Mouse (Mus musculus) limb, embryonic 11.5 days (tissue): Measurements from ENCODE around the gene Mul1. TPM values are rescaled to one million over a fixed set of nuclear protein-coding genes. Genes with fewer than 3 reads are reported as not detected.

Source experiments
- ATAC-seq: fragments of 200-750 bp; cut with Nextera tagmentation; 2 replicates; pipeline ENCODE4 v1.8.0; 2017; ENCODE audit warnings: low read depth; ENCODE audit not compliant: insufficient number of reproducible peaks, low FRiP score, low TSS enrichment
- DNase-seq: peaks from one replicate; pipeline ENCODE4 v3.0.0-alpha.2; 2015; ENCODE audit warnings: low spot score
- H3K27ac ChIP-seq: fragments of 300-500 bp; sonication (generic); replicated peaks from 2 replicates; pipeline ENCODE4 v1.5.1; 2014; ENCODE audit warnings: low read depth, mild to moderate bottlenecking, low read length
- H3K27me3 ChIP-seq: fragments of 300-500 bp; sonication (generic); 2 replicates; pipeline ENCODE4 v1.6.1; 2014; ENCODE audit warnings: mild to moderate bottlenecking, low read length, mixed read lengths; ENCODE audit not compliant: control insufficient read depth, insufficient read depth
- H3K36me3 ChIP-seq: fragments of 300-500 bp; sonication (generic); 2 replicates; pipeline ENCODE4 v1.6.1; 2014; ENCODE audit warnings: mild to moderate bottlenecking, low read length, moderate library complexity, mixed read lengths; ENCODE audit not compliant: control insufficient read depth, insufficient read depth
- H3K4me1 ChIP-seq: fragments of 300-500 bp; sonication (generic); 2 replicates; pipeline ENCODE4 v1.6.1; 2014; ENCODE audit warnings: low read length, mixed read lengths; ENCODE audit not compliant: control insufficient read depth, insufficient read depth
- H3K4me2 ChIP-seq: fragments of 300-500 bp; sonication (generic); 2 replicates; pipeline ENCODE4 v1.6.1; 2014; ENCODE audit warnings: low read depth, mild to moderate bottlenecking, moderate library complexity; ENCODE audit not compliant: severe bottlenecking
- H3K4me3 ChIP-seq: fragments of 300-500 bp; sonication (generic); 2 replicates; pipeline ENCODE4 v1.5.1; 2014; ENCODE audit warnings: low read depth, low read length
- H3K9ac ChIP-seq: fragments of 300-500 bp; sonication (generic); 2 replicates; pipeline ENCODE4 v1.6.1; 2014; ENCODE audit warnings: mild to moderate bottlenecking, low read length
- H3K9me3 ChIP-seq: fragments of 300-500 bp; sonication (generic); 2 replicates; pipeline ENCODE4 v1.6.1; 2016; ENCODE audit warnings: low read length; ENCODE audit not compliant: control insufficient read depth
- WGBS: fragments of 180-500 bp; shearing (Covaris S2); extraction: QIAGEN DNeasy Blood & Tissue Kit; methylation state at CpG from one replicate; pipeline ENCODE4 v1.1.7; 2014; 5-methylcytosine and 5-hydroxymethylcytosine counted together
- polyA plus RNA-seq: library from polyadenylated mRNA; unstranded; fragments of >200 nt; fragmentation: Nextera tagmentation; extraction: Ambion mirVana; gene quantifications from 2 replicates; pipeline ENCODE4 v1.2.1, GENCODE M21; 2014

The Mul1 gene
- polyA plus RNA-seq, 1 experiment from 2014 or later = 21.6 TPM

DNA sequence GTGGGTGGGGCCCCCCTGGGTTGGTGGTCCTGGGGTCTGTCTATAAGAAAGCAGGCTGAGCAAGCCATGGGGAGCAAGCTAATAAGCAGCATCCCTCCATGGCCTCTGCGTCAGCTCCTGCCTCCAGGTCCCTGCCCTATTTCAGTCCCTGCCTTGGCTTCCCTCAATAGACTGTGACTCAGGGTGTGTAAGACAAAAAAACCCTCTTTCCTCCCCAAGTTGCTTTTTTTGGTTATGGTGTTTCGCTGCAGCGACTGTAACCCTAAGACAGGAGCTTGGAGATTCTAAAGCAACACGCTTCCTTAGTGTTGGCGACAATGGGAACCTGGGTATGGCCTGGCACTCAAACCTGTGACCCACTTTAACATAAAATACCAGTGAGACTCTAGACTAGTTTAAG is 27.0 kb downstream of the Mul1 start:
- H3K27me3 ChIP-seq = peaks cover 12% of the 10 kb centered on the region
- 95% methylated on average over 5 of the region's 5 CpGs for WGBS
- no peaks in the 10 kb centered on the region for H3K9me3 ChIP-seq
- H3K27ac ChIP-seq = no peak overlapping the region
- ATAC-seq = no peak
- no peak overlapping the region for H3K4me2 ChIP-seq
- no peak for DNase-seq
- H3K9ac ChIP-seq = no peak overlapping the region
- peaks cover 19% of the 10 kb centered on the region for H3K4me1 ChIP-seq
- H3K4me3 ChIP-seq = no peak overlapping the region
- no peaks in the 10 kb centered on the region for H3K36me3 ChIP-seq

DNA sequence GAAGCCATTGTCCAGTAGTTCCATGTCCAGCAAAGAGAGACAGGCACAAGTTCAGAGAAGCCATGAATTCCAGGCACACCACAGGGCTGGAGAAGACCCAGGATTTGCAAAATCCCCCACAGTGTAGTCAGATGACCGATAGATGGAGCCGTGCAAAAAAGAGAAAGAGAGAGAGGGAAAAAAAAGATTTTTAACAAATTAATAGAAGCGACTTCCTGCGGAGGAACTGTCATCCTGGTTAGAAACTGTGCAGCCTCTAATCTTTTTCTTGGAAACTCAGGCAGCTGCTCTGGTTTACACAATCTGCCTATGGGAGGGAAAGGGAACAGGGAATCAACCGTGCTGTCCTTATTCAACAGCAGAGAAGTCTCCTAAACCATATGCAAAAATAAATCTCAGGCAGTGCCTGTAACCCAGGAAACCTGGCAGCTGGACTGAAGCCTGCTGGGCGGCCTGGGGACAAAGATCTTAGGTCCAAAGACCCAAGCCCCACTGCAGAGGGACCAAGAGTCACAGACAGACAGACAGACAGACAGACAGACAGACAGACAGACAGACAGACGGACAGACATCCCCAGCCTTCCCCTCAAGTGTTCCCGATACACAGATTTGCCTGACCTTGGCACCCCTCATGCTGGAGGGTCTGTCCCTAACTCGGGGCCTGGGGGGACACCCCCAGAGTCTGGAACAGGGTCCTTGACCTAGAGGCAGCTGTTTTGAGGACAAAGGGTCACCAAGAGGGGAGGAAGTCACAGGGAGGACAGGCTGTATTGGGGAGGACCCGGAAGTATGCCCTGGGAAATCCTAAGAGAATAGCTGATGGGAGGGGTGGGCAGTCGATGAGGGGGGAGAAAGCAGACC is 28.7 kb downstream of the Mul1 start:
- WGBS = 6% methylated on average over 11 of the region's 11 CpGs
- ATAC-seq = peak; percentile 2; the same call in 1 of the 2 replicates
- H3K9ac ChIP-seq = no peak overlapping the region
- no peaks in the 10 kb centered on the region for H3K36me3 ChIP-seq
- H3K4me3 ChIP-seq = no peak overlapping the region
- peaks cover 19% of the 10 kb centered on the region for H3K4me1 ChIP-seq
- peaks cover 8% of the 10 kb centered on the region; the same call in 1 of the 2 replicates for H3K27me3 ChIP-seq
- H3K27ac ChIP-seq = no peak overlapping the region
- peak; percentile 34 for DNase-seq
- H3K4me2 ChIP-seq = no peak overlapping the region
- H3K9me3 ChIP-seq = no peaks in the 10 kb centered on the region

DNA sequence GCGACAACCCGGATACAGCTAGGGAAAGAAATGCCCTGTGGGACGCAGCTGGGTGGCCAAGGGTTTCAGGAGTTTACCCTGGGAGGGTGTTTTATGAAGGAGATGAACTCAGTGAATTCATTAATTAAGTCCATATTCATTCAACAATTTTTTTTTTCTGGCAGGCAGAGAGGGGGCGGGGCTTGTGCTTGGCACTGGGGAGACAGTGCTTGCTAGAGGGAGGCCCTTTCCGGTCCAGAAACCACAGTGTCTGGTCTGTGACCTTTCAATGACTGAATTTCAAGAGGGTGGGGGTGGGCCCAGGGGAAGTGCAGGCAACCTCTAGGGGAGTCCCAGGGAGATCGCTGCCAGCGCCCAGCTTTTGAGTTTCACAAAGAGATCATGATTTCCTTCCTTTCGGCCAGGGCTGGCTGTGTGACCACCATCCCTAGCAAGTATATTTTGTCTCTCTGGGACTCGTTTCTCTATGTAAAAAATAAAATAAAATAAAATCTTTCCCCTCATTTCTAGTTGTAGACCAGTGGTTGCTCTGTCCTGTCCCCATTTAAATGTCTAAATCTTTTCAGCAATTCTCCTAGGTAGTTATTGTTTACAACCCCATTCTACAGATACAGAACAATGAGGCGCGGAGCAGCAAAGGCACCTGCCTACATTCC is 29.5 kb downstream of the Mul1 start:
- H3K27me3 ChIP-seq = peaks cover 7% of the 10 kb centered on the region; the same call in 1 of the 2 replicates
- peaks cover 20% of the 10 kb centered on the region for H3K4me1 ChIP-seq
- no peak overlapping the region for H3K4me2 ChIP-seq
- no peak overlapping the region for H3K4me3 ChIP-seq
- ATAC-seq (0 out of 2 replicates have a peak, but pooled peaks have one; percentile 18), DNase-seq (peak; percentile 47)
- no peak overlapping the region for H3K9ac ChIP-seq
- H3K9me3 ChIP-seq = no peaks in the 10 kb centered on the region
- no peak overlapping the region for H3K27ac ChIP-seq
- WGBS = 8% methylated on average over 11 of the region's 11 CpGs
- H3K36me3 ChIP-seq = no peaks in the 10 kb centered on the region

DNA sequence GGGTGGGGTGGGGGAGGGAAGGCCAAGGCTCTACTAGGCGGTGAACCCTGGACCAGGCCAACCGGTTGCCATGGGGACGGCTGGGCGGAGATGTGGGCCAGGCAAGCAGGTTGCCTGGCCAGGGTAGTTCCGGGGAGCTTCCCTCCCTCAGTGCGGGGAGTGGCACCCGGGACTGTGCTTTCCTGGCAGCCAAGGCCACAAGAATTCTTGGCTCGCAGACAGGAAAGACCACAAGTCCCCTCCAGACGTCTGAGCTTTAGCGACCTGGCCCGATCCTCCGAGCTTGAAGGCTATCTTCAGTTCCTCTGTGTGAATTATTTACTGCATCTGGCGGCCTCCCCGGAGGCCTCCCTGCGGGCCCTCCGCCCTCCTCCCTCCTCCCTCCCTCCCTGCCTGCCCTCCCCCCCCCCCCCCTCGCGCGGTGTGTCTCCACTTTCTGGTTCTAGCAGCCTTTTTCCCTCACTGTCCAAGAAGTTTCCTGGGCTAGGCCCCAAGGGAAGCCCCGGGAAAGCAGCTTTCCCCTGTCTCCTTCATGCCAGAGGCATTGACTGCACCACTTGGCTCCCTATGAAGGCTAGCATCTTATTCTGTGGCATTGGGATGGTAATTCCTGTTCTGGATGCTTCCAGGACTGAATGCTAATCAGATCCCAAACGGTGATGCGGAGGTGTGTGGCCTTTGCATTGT is 30.3 kb downstream of the Mul1 start:
- Histone ChIP-seq H3K9me3 (no peaks in the 10 kb centered on the region), H3K36me3 (no peaks in the 10 kb centered on the region), H3K4me3 (no peak overlapping the region; the same call in 1 of the 2 replicates), H3K4me1 (peaks cover 24% of the 10 kb centered on the region), H3K27ac (no peak overlapping the region), H3K9ac (no peak overlapping the region), H3K4me2 (peak overlapping the region; percentile 35), H3K27me3 (peaks cover 5% of the 10 kb centered on the region; the same call in 1 of the 2 replicates)
- DNase-seq (peak; percentile 64), ATAC-seq (0 out of 2 replicates have a peak, but pooled peaks have one; percentile 51)
- WGBS = 1% methylated on average over 21 of the region's 22 CpGs

DNA sequence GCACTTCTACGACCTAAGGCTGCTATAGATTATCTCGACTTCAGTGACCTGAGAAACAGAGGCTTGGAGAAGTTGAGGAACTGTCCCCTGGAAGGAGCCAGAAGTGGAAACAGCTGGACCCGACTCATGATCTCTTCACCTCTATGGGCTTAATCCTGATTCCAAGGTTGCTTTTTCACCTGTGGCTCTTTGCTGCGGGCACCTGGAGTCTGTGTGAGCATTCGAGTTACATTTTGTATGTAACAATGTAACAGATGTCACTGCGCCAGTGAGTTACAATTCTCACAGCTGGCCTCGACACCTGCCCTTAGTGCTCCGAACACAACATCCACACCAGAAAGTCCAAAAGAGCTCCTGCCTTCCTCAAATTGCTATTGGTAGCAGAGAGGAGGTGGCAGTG is 31.0 kb downstream of the Mul1 start:
- H3K27me3 ChIP-seq = peaks cover 5% of the 10 kb centered on the region; the same call in 1 of the 2 replicates

DNA sequence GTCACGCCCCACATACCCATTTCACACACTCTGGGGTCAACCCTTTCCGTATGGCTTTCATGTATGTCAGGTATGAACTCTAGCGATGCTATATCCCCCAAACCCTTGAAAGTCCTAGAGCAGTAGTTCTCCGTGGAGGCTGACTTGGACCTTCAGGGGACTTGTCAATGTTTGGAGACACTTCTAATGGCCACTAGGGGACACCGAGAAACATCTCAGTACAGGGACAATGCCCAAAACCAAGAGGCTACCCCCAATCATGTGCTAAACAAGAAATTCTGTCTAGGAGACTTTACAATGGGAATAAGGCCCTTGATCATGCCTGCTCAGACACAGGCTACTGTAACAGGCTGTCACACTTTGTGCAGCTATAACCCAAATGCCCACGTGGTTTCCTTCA is 32.2 kb downstream of the Mul1 start:
- Histone ChIP-seq H3K9me3 (no peaks in the 10 kb centered on the region), H3K27me3 (peaks cover 5% of the 10 kb centered on the region; the same call in 1 of the 2 replicates), H3K4me3 (no peak overlapping the region), H3K4me2 (no peak overlapping the region), H3K4me1 (peaks cover 24% of the 10 kb centered on the region), H3K36me3 (no peaks in the 10 kb centered on the region), H3K9ac (no peak overlapping the region), H3K27ac (no peak overlapping the region)
- 64% methylated on average over 6 of the region's 6 CpGs for WGBS
- DNase-seq = no peak
- no peak for ATAC-seq

More for the DNA sequence above, 31.0 kb downstream of the Mul1 start:
- no peaks in the 10 kb centered on the region for H3K9me3 ChIP-seq
- no peak overlapping the region for H3K4me2 ChIP-seq
- H3K9ac ChIP-seq = no peak overlapping the region
- ATAC-seq = no peak
- WGBS = 29% methylated on average over 8 of the region's 8 CpGs
- H3K4me1 ChIP-seq = peaks cover 24% of the 10 kb centered on the region
- H3K4me3 ChIP-seq = no peak overlapping the region
- H3K27ac ChIP-seq = no peak overlapping the region
- no peak for DNase-seq
- no peaks in the 10 kb centered on the region for H3K36me3 ChIP-seq

DNA sequence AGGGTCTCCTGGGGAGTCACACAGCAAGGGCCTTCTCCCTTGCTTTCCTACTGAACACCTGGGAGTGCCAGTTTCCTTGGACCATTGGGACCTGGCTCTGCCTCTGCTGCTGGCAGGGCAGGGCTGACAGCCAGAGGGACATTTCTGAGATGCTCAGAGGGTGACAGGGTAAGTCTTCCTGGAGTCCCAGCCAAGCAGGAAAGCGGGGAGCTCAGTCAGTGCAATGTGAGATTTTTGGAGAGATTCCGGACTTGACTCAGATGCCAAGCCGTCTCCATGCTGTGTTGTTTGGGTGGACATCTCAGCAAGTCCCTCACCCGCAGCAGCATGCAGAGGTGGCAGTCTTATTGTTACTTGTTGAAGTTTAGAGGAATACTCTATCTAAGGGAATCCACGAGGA is 33.0 kb downstream of the Mul1 start:
- 91% methylated on average over 5 of the region's 5 CpGs for WGBS
- DNase-seq (no peak), ATAC-seq (no peak)
- Histone ChIP-seq H3K9ac (no peak overlapping the region), H3K9me3 (no peaks in the 10 kb centered on the region), H3K4me1 (peaks cover 24% of the 10 kb centered on the region), H3K4me3 (no peak overlapping the region), H3K36me3 (no peaks in the 10 kb centered on the region), H3K4me2 (no peak overlapping the region), H3K27ac (no peak overlapping the region), H3K27me3 (peaks cover 5% of the 10 kb centered on the region; the same call in 1 of the 2 replicates)

DNA sequence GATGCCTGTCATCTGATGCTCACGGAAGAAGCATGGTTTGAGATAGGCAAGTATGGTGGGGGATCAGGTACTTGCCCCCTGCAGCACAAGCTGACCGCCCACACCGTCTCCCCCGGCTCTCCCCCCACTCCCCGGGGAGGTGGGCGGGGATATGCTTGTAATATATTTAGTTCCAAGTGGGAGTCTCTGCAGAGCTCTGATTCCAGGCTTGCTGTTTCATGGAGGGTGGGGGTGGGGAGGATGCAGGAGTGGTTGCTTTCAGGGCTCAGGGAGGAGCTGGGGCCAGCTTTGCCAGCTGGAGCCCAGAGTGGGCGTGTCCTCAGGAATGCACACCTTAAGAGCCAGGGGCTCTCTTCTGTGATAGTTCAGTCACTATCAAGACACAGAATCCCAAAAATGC is 34.6 kb downstream of the Mul1 start:
- no peak overlapping the region for H3K27ac ChIP-seq
- DNase-seq (no peak), ATAC-seq (no peak)
- no peak overlapping the region for H3K4me2 ChIP-seq
- WGBS = 12% methylated on average over 7 of the region's 7 CpGs
- no peaks in the 10 kb centered on the region for H3K9me3 ChIP-seq
- H3K9ac ChIP-seq = no peak overlapping the region; the same call in 1 of the 2 replicates
- no peak overlapping the region for H3K4me3 ChIP-seq
- H3K27me3 ChIP-seq = peaks cover 5% of the 10 kb centered on the region; the same call in 1 of the 2 replicates
- H3K36me3 ChIP-seq = no peaks in the 10 kb centered on the region
- H3K4me1 ChIP-seq = peaks cover 14% of the 10 kb centered on the region
